Mouse (Mus musculus): ENCODE measurements at regions not wholly inside any gene's neighbourhood (a gene's known extent, or its start where the extent isn't known, plus 50 kb on each side); places are given as distances from the start of the nearest gene placed in this dataset.

GRCm38 (mm10) chr14:24999008-24999572, 459.9 kb upstream of the Zmiz1 start:
- TF ChIP-seq POLR2A (IDR thresholded peaks at IDR 0.05; ENCODE audit: insufficient read depth, low read depth, low read length), result no peak
- TF ChIP-seq CTCF (IDR thresholded peaks at IDR 0.05; ENCODE audit: insufficient read depth, low read depth, low read length), result no peak

Data from olfactory bulb, adult 2 months (tissue).